Mouse (Mus musculus) liver, postnatal 0 days (tissue): ENCODE data around the gene Fxyd2.

ENCODE experiments used
- CTCF ChIP-seq: sonication (generic); IDR thresholded peaks from 2 replicates; pipeline ENCODE4 v1.5.1; 2016; ENCODE audit warnings: antibody characterized with exemption, low read depth
- EP300 ChIP-seq: IDR thresholded peaks from 2 replicates; pipeline ENCODE4 v1.6.1; 2016; ENCODE audit warnings: antibody characterized with exemption, low read depth, mild to moderate bottlenecking

GRCm38 (mm10) chr9:45395218-45395617, 4.3 kb upstream of the Fxyd2 start:
- TF ChIP-seq EP300 (no peak), CTCF (no peak)
